Mouse (Mus musculus) heart, postnatal 36 days (tissue): ENCODE measurements around the gene Nms. TPM values are rescaled to one million over a fixed set of nuclear protein-coding genes. Genes with fewer than 3 reads are reported as not detected.

ENCODE experiments used
- DNase-seq, 2 experiments: peaks; one replicate each; pipeline ENCODE4 v3.0.0; 2021 to 2022
- intact Hi-C: fragments of 180-260 bp; cut with DNase I; formaldehyde crosslinking; loops from one replicate; pipeline ENCODE4 v1.15.1; 2025
- total RNA-seq, 2 experiments: library from RNA; stranded (reverse); gene quantifications; 2 replicates each; pipeline ENCODE4 v1.2.3; 2021

The Nms gene
- total RNA-seq, 2 experiments from 2014 or later, result not detected

DNA sequence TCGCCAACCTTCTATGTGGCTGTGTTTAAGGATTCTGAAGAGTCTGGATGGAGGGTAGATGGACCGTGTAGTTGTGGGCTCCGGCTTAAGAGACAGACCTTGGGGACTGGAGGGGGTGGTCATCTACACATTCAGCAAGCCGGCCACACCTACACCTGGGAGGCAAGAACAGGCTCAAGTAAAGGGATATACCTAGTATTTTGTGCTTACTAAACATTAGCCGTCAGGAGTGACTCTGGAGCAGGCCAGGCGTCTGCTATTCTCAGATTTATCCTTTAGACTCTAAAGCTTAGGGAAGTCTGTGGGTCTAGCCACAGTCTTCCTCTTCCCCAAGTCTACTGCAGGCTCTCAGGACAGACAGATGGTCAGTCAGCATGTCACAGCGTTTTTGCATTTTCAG is 49.4 kb downstream of the Nms start:
- no peak for DNase-seq
- intact Hi-C loops, result no loop called here

DNA sequence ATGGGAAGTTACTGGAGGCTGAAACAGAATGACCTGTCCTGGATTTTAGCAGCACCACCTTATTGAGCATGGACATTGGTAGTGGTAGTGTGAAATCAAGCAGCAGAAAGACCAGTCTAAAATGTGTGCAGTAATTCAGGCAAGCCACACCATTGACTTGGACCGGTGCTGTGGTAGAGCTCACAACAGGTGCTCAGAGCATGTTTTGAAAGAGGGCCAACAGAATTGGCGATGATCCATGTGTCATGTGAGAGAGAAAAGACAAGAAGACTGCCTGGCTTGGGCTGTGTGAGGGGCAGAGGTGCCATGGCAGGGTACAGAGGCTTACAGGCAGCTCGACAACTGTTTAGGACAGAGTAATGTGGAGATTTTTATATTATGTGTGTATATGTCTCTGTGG is 53.4 kb downstream of the Nms start:
- no peak for DNase-seq
- intact Hi-C loops, result no loop called here

Other genes with a start within 250 kb of the Nms start
- 1 to 10 TPM; 2.5 to 3.6 TPM for gene Lonrf2, start 102.4 kb upstream of the Nms start, total RNA-seq
- gene Chst10, start 41.0 kb upstream of the Nms start, total RNA-seq, result under 1 TPM; 0.27 to 0.28 TPM
- 10 to 100 TPM; 76.2 to 77.3 TPM for gene Pdcl3, start 46.5 kb downstream of the Nms start, total RNA-seq